Mouse (Mus musculus): ENCODE results near the gene Nos1. TPM values are rescaled to one million over a fixed set of nuclear protein-coding genes. Genes with fewer than 3 reads are reported as not detected.

Gene Nos1
- total RNA-seq, 1 experiment from 2014 or later = not detected

- ATAC-seq (replicated peaks; ENCODE audit: insufficient number of reproducible peaks, low FRiP score, low TSS enrichment, poor library complexity, severe bottlenecking) = no peak
Measured at GRCm38 (mm10) chr5:117980921-117981320, 200.1 kb downstream of the Nos1 start.

DNA sequence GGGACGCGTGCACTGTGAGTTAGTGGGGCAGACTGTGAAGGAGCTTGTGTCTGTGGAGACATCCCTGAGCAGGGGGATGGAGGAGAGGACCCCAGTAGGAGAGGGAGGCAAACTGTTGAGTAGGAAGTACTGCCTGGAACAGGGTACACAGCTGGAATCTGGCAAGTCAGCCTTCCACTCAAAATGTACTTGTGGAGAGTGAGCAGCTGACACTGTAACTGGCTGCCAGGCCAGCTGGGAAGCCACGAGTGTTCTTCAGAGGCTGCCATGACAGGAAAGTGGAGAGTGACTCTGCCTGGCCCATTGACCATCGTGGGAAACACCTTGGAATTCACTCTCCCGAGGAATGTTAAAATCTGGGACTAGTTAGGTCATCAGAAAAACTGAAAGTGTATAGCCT is 201.1 kb downstream of the Nos1 start:
- ATAC-seq (replicated peaks; ENCODE audit: insufficient number of reproducible peaks, low FRiP score, low TSS enrichment, poor library complexity, severe bottlenecking) = no peak

DNA sequence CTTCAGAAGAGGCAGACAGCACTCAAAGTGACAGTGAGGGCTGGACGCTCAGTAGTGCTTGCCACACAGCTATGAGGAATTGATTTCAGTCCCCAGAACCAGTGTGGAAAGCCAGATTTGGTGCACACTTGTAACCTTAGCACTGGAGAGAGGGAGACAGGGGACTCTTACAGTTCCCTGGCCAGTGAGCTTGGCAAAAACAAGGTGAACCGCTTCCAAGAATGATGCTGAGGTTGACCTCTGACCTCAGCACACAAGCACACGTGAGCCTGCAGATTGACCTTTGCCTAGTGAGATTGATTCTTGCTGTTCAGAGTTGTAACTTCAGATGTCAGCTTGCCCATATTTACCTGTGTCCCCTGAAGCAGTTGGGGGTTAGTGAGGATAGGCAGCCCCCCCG is 205.5 kb downstream of the Nos1 start:
- ATAC-seq (replicated peaks; ENCODE audit: insufficient number of reproducible peaks, low FRiP score, low TSS enrichment, poor library complexity, severe bottlenecking) = no peak

- no peak for ATAC-seq (replicated peaks; ENCODE audit: insufficient number of reproducible peaks, low FRiP score, low TSS enrichment, poor library complexity, severe bottlenecking)
Measured at GRCm38 (mm10) chr5:117987891-117988290, 207.1 kb downstream of the Nos1 start.

DNA sequence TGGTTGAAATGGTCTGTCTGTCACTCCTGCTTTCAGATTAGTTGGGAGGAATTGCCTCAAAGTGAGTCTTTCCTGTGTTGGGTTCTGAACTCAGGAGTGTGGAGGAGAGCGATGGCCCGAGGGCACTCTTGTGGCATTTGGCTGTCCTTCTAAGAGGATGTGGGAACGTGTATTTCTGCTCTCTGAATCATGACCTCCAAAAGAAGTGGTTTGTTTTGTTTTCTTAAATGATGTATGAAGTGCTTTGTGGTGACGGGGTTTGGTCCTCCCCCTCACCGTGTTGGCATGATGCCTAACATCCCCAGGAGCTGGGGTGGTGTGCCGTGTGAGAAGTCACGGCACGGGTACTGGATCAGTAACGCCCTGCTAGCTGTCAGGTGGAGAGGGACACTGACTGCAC is 207.5 kb downstream of the Nos1 start:
- ATAC-seq (replicated peaks; ENCODE audit: insufficient number of reproducible peaks, low FRiP score, low TSS enrichment, poor library complexity, severe bottlenecking) = no peak

DNA sequence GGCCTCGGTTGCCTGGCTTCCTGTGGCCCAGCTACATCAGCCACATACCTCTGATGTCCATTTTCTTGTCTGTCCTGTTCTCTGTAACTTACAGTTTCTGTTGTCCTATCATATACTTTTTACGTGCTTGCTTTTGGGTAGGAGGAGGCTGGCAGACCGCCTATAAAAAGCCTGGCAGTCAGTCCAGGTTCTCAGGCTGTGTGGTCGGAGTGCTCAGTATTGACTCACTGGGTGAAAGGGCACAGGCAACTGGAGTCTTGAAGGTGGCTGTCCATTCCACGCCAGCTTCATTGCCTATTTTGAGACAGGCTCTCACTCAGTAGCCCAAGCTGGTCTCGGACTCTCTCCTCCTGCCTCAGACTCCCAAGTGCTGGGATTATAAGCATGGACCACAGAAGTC is 208.9 kb downstream of the Nos1 start:
- no peak for ATAC-seq (replicated peaks; ENCODE audit: insufficient number of reproducible peaks, low FRiP score, low TSS enrichment, poor library complexity, severe bottlenecking)

- ATAC-seq (replicated peaks; ENCODE audit: insufficient number of reproducible peaks, low FRiP score, low TSS enrichment, poor library complexity, severe bottlenecking) = no peak
Measured at GRCm38 (mm10) chr5:117990957-117991356, 210.1 kb downstream of the Nos1 start.

DNA sequence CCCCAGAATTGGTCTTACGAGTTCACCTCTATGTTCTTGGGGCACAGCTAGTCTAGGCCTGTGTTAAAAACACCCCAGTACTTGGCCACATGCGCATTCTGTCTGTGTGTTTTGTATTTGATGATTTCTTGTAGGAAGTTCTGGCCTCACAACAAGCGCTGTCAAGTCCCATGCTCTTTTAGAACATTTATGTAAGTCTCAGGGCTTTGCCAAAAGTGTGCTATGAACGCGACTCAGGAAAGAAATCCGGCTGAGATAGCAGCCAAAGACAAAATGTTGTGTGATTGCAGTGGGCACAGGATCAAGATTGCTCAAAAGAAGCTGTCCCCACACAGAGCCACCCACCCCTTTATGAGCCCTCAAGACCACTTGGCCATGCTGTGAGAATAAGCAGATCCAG is 212.7 kb downstream of the Nos1 start:
- ATAC-seq (replicated peaks; ENCODE audit: insufficient number of reproducible peaks, low FRiP score, low TSS enrichment, poor library complexity, severe bottlenecking) = no peak

DNA sequence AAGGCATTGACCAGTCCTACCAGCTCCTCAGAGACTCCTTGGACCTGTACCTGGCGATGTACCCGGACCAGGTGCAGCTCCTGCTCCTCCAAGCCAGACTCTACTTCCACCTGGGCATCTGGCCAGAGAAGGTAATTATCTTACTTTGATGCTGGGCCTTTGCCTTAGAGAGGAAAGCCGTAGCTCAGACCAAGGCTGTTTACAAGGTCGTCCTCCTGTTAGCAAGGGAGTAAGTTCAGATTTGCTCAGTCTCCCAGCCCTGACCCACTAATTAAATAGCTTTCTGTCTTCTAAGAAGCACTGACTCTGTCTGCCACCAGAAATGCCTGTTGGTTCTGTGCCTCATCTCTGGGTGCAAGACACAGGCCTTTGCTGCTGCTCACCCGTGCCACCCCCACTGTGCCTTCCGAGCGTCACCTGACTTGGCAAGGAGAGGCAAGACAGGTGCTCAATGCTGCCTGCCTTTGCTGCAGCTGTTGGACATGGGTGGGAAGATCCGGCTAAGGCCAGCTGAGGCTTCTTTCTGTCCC is 214.6 kb downstream of the Nos1 start:
- no peak for ATAC-seq (replicated peaks; ENCODE audit: insufficient number of reproducible peaks, low FRiP score, low TSS enrichment, poor library complexity, severe bottlenecking)

GRCm38 (mm10) chr5:117995911-117996310 is 215.1 kb downstream of the Nos1 start:
- no peak for ATAC-seq (replicated peaks; ENCODE audit: insufficient number of reproducible peaks, low FRiP score, low TSS enrichment, poor library complexity, severe bottlenecking)

GRCm38 (mm10) chr5:117996581-117996980 is 215.7 kb downstream of the Nos1 start:
- ATAC-seq (replicated peaks; ENCODE audit: insufficient number of reproducible peaks, low FRiP score, low TSS enrichment, poor library complexity, severe bottlenecking) = no peak

GRCm38 (mm10) chr5:117997434-117997970 is 216.7 kb downstream of the Nos1 start:
- no peak for ATAC-seq (replicated peaks; ENCODE audit: insufficient number of reproducible peaks, low FRiP score, low TSS enrichment, poor library complexity, severe bottlenecking)

DNA sequence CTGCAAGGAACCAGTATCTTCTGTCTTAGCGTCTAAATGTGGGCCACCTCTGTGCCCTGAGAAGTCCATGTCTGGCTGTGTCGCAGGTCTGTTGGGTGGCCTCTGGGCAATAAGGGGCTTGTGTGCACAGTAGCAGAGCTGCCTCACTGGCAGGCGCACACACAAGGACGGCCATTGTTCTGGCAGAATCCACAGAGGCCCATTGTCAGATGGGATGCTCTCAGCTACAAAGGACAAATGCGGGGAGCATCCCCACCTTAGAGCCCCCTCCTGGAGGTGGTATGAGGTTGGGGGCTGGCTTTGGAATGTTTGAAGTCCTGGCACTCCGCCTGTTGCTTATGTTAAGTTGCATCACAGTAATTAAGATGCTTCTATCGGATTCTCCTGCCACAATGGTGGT is 218.2 kb downstream of the Nos1 start:
- no peak for ATAC-seq (replicated peaks; ENCODE audit: insufficient number of reproducible peaks, low FRiP score, low TSS enrichment, poor library complexity, severe bottlenecking)

GRCm38 (mm10) chr5:117999584-117999983 is 218.8 kb downstream of the Nos1 start:
- no peak for ATAC-seq (replicated peaks; ENCODE audit: insufficient number of reproducible peaks, low FRiP score, low TSS enrichment, poor library complexity, severe bottlenecking)

DNA sequence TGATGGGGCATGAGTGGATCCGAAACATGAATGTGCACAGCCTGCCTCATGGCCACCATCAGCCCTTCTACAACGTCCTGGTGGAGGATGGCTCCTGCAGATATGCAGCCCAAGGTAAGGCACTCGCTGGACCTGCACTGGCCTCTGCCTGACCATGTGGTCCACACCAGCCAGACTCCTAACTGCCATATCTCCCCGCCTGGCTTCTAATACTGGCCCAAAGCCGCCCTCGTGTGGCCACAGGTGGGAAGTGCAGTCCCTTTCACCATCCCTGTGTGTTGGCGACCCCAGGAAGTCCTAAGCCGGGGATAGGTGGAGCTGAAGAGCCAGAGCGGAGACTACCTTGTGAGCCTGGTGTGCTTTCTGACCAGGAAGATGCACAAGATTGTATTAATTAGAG is 221.2 kb downstream of the Nos1 start:
- peak; percentile 48 for ATAC-seq (replicated peaks; ENCODE audit: insufficient number of reproducible peaks, low FRiP score, low TSS enrichment, poor library complexity, severe bottlenecking)

DNA sequence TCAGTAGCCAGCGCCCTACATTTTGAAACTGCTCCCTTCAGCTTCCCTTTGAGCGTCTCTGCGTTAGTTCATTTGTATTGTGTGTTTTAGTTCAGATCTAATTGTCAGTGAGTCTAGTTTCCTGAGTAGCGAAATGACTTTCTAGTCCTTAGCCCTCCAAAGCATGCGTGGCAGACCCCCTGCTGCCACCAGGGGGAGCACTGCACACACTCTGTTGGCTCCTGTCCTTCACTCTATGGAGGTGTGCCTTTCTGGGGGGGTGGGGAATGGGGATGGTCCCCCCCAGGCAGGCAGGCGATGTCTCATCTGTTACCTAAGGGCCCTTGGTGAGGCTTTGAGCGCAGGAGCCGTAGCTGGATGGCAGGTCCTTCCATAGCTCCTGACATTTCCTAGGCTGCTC is 223.8 kb downstream of the Nos1 start:
- no peak for ATAC-seq (replicated peaks; ENCODE audit: insufficient number of reproducible peaks, low FRiP score, low TSS enrichment, poor library complexity, severe bottlenecking)

DNA sequence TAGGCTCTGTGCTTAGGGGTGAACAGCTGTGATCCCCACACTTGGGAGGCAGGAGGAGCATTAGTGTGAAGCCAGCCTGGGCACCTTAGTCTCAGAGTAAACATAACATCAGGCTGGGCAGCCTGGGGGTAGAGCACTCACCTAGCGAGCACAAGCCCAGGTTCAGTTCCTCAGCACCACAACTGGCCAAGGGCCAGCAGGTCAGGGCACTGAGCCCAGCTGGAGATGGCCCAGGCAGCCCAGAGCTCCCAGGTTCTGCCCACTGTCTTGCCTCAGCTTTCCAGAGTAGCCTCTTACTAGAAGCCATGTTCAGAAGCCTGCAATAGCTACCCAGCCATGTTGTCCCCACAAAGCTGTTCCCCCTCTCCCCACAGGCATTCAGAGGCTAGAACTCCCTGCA is 224.9 kb downstream of the Nos1 start:
- ATAC-seq (replicated peaks; ENCODE audit: insufficient number of reproducible peaks, low FRiP score, low TSS enrichment, poor library complexity, severe bottlenecking) = no peak

- no peak for ATAC-seq (replicated peaks; ENCODE audit: insufficient number of reproducible peaks, low FRiP score, low TSS enrichment, poor library complexity, severe bottlenecking)
Measured at GRCm38 (mm10) chr5:118008344-118008743, 227.5 kb downstream of the Nos1 start.
